Mouse (Mus musculus): ENCODE data around the gene Pheta2.

DNA sequence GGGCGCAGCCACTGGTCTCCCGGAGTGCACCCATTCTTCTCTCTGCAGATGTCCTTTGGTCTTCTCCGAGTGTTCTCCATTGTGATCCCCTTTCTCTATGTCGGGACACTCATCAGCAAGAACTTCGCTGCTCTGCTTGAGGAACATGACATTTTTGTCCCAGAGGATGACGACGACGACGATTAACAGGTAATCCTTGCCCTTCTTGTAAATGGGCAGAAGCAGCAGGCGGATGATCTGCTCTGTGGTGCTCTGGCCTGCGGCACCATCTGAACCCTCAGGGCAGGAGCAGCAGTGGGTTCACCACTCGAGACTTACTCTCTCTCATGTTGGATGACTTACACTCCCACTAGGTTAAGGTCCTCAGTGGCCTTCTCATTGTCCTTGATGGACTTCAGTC, 9.1 kb downstream of the Pheta2 start:
- TF ChIP-seq CTCF (IDR thresholded peaks at IDR 0.05; ENCODE audit: insufficient read depth, low read depth, low read length) (no peak), POLR2A (IDR thresholded peaks at IDR 0.05; ENCODE audit: insufficient read depth, low read depth, low read length) (no peak)
